Mouse (Mus musculus) MEL (cell line): ENCODE data around the gene Hbq1b.

Experiments
- HCFC1 ChIP-seq: IDR thresholded peaks from 2 replicates; pipeline ENCODE4 v1.6.1; 2012; ENCODE audit warnings: low read depth, mild to moderate bottlenecking, inconsistent platforms, low read length, improper control_type of control experiment, moderate library complexity
- JUND ChIP-seq: IDR thresholded peaks from 2 replicates; pipeline ENCODE4 v1.6.1; 2011; ENCODE audit warnings: low read depth, mild to moderate bottlenecking, improper control_type of control experiment, low read length
- KAT2A ChIP-seq: conservative IDR thresholded peaks from 2 replicates; pipeline ENCODE4 v1.6.1; 2012; ENCODE audit warnings: low read depth, low read length, improper control_type of control experiment, inconsistent platforms
- MAZ ChIP-seq: IDR thresholded peaks from 2 replicates; pipeline ENCODE4 v1.6.1; 2012; ENCODE audit warnings: low read depth, mild to moderate bottlenecking, inconsistent platforms, low read length, improper control_type of control experiment
- TCF12 ChIP-seq: IDR thresholded peaks from 2 replicates; pipeline ENCODE4 v1.6.1; 2014; ENCODE audit warnings: low read depth, mild to moderate bottlenecking, inconsistent platforms, low read length, improper control_type of control experiment, moderate library complexity

DNA sequence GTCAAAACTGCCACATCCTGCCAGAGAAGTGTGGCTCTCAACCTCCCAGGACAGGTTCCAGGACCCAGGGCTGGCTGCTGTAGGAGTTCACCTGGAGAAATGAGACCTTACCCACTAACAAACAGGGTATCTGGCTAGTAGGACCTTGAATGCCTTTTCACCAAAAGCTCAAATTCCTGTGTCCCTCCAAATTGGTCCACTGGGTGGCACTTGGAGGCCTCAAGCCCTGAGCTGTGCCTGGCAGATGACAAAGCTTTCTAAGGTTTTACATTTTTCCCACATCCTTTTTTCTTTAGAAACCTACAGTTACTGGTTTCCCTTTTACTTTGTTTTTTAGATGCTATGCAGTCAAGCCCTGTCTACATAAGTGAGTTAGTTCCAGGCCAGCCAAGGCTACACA is 39.7 kb upstream of the Hbq1b start:
- TF ChIP-seq JUND: no peak
- no peak for TF ChIP-seq KAT2A
- TF ChIP-seq TCF12: 0 out of 2 replicates have a peak, but pooled peaks have one; percentile 26
- TF ChIP-seq MAZ: no peak
- TF ChIP-seq HCFC1: no peak
